Comparison of ENCODE assay signal across 8 mouse cellular contexts in the genomic region with DNA sequence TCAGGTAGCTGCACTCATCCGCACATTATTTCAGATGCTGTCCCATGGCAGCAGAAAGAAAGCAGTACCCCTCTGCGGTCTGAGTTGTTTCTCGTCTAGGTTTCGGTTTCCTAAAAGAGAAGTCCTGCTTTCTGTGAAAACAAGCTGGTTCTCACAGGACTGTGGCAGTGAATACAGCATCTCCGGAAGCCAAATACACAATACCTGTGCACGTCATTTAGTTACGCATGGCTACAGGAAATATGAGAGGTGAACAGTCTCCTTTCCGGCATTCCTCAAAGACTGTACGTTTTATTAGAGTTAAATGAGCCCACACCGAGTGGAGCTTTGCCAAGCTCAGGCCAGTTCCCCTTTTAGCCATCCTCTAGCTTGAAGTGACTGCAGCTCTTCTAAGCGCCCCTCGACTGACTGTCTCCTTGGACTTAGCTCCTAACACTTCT. TPM values are rescaled to one million over a fixed set of nuclear protein-coding genes. Genes with fewer than 3 reads are reported as not detected.
A peak's percentile ranks its signal among the peaks of the same experiment; 100 is the strongest.
DNase-seq lines count a peak whose midpoint lies in the region; ATAC-seq and TF ChIP-seq lines count a peak whose summit lies in the region.

No protein-coding gene starts in this region.

- peak overlapping the region; percentile 3 for H3K4me2 ChIP-seq in heart, embryonic 11.5 days

- no peaks in the 10 kb centered on the region for H3K9me3 ChIP-seq in heart, embryonic 11.5 days (replicated peaks; ENCODE audit: control insufficient read depth, low read length)

- H3K36me3 ChIP-seq in testis, adult 2 months (ENCODE audit: control insufficient read depth, insufficient read depth, low read length): no peaks in the 10 kb centered on the region
- H3K36me3 ChIP-seq in heart, embryonic 11.5 days (ENCODE audit: control insufficient read depth, insufficient read depth, low read length): no peaks in the 10 kb centered on the region

- H3K27ac ChIP-seq in testis, adult 2 months (ENCODE audit: control insufficient read depth, insufficient read depth, low read depth, low read length): peak overlapping the region; percentile 66
- H3K27ac ChIP-seq in heart, embryonic 11.5 days (ENCODE audit: low read depth, low read length): no peak overlapping the region

- no peak for ATAC-seq in heart, embryonic 11.5 days (replicated peaks; ENCODE audit: insufficient number of reproducible peaks, low FRiP score, low TSS enrichment)
- peak; percentile 55 for ATAC-seq in megakaryocyte progenitor cell, adult 5-6 weeks (replicated peaks; ENCODE audit: poor library complexity)
- no peak for ATAC-seq in cerebellum, adult (ENCODE audit: insufficient number of reproducible peaks, low FRiP score, low TSS enrichment)

- H3K27me3 ChIP-seq in testis, adult 2 months (ENCODE audit: control insufficient read depth, insufficient read depth, low read length): no peaks in the 10 kb centered on the region
- no peaks in the 10 kb centered on the region for H3K27me3 ChIP-seq in heart, embryonic 11.5 days (ENCODE audit: control insufficient read depth, insufficient read depth, low read length)

- no peak for DNase-seq in testis, postnatal 10 days (ENCODE audit: low spot score)
- peak; percentile 35 to 46 for DNase-seq in kidney, postnatal 25 days
- peak; percentile 56 for DNase-seq in thymus, postnatal 14 days
- no peak for DNase-seq in Muller cell, postnatal 12 days (ENCODE audit: inconsistent ontology term)

- 67% methylated on average over 12 of the region's 12 CpGs for WGBS in heart, embryonic 11.5 days (ENCODE audit: insufficient replicate concordance)

- H3K4me1 ChIP-seq in testis, adult 2 months (ENCODE audit: control insufficient read depth, insufficient read depth, low read length): no peaks in the 10 kb centered on the region; the same call in 1 of the 2 replicates
- no peaks in the 10 kb centered on the region for H3K4me1 ChIP-seq in heart, embryonic 11.5 days (ENCODE audit: control insufficient read depth, insufficient read depth, low read length)

- TF ChIP-seq CTCF in testis, adult 2 months (IDR thresholded peaks at IDR 0.05; ENCODE audit: control insufficient read depth, insufficient read depth, insufficient replicate concordance, low read depth, low read length): no peak

- no peak overlapping the region for H3K9ac ChIP-seq in heart, embryonic 11.5 days (ENCODE audit: low read depth, low read length)

- no peak for TF ChIP-seq POLR2A in testis, adult 2 months (IDR thresholded peaks at IDR 0.05; ENCODE audit: control insufficient read depth, low read depth, low read length)

- no peak overlapping the region for H3K4me3 ChIP-seq in testis, adult 2 months (ENCODE audit: control insufficient read depth, low read depth, low read length)
- H3K4me3 ChIP-seq in heart, embryonic 11.5 days (ENCODE audit: low read depth, low read length): no peak overlapping the region

RNA-seq across cellular contexts. Expression of a gene that starts 10.7 kb away (rescaled TPM):
- polyA plus RNA-seq in testis, adult 2 months (2012; rRNA removed): 5.5 and 6.7 TPM in 2 replicates
- polyA plus RNA-seq in heart, embryonic 11.5 days (2014; fragmentation: Nextera tagmentation; extraction: Ambion mirVana): 52.3 and 65.9 TPM in 2 replicates
- 162 and 180 TPM in 2 replicates for total RNA-seq in megakaryocyte progenitor cell, adult 5-6 weeks (2015)
- total RNA-seq in megakaryocyte progenitor cell, adult 5-6 weeks (2017): 196 and 241 TPM in 2 replicates

RNA-seq across cellular contexts. Expression of a gene that starts 26.1 kb away (rescaled TPM):
- 0.07 and 0.11 TPM in 2 replicates for polyA plus RNA-seq in testis, adult 2 months (2012; rRNA removed)
- polyA plus RNA-seq in heart, embryonic 11.5 days (2014; fragmentation: Nextera tagmentation; extraction: Ambion mirVana): 2.9 and 4.2 TPM in 2 replicates
- total RNA-seq in megakaryocyte progenitor cell, adult 5-6 weeks (2015): 2.4 and 4.3 TPM in 2 replicates
- total RNA-seq in megakaryocyte progenitor cell, adult 5-6 weeks (2017): 3.0 and 4.0 TPM in 2 replicates

RNA-seq across cellular contexts. Expression of a gene that starts 40.8 kb away (rescaled TPM):
- polyA plus RNA-seq in testis, adult 2 months (2012; rRNA removed): 3.0 and 3.7 TPM in 2 replicates
- 41.2 and 42.8 TPM in 2 replicates for polyA plus RNA-seq in heart, embryonic 11.5 days (2014; fragmentation: Nextera tagmentation; extraction: Ambion mirVana)
- total RNA-seq in megakaryocyte progenitor cell, adult 5-6 weeks (2015): 51.2 and 57.3 TPM in 2 replicates
- total RNA-seq in megakaryocyte progenitor cell, adult 5-6 weeks (2017): 75.0 and 91.7 TPM in 2 replicates

Comparison
In these comparisons a context has a peak if more than half of its experiments do, and no peak if none do; other contexts are left out.
1. DNase-seq: peak in kidney, postnatal 25 days (2 of 2) and thymus, postnatal 14 days (single experiment); none in testis, postnatal 10 days (single experiment) and Muller cell, postnatal 12 days (single experiment).